Mouse (Mus musculus): Measurements from ENCODE around the gene 4933407L21Rik.

DNA sequence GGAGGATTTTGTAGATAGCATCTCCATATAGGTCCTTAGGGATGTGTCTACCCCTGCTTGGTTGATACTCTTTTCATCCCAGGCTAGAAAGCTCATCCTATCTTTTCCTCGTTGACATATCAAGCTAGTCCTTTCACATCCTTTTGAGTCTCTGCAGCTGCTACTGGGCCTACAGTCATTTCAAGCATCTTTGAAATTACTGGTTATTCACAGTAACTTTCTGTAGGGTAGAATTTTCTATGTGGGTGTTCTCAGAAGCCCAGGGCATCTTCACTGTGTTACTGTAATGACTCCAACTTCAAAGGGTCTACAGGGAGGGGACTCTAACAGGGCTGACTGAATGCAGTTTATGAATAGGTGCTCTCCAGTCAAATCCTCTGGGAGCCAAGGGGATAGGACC lies 9.0 kb downstream of the 4933407L21Rik start:
- TF ChIP-seq CTCF (IDR thresholded peaks at IDR 0.05; ENCODE audit: insufficient read depth, low read depth, low read length) (no peak), POLR2A (IDR thresholded peaks at IDR 0.05; ENCODE audit: insufficient read depth, low read depth, low read length) (no peak)

All from olfactory bulb, adult 2 months (tissue).